Mouse (Mus musculus): ENCODE data around the gene Vmn1r6.

Gene Vmn1r6

GRCm38 (mm10) chr6:56996943-56997342 is at the start of gene Vmn1r6:
TSS of gene Vmn1r6 (plus strand) at chr6:56997243.
- in situ Hi-C loops (cut with MseI, MboI) = no loop called here

- in situ Hi-C loops (cut with MseI, MboI) = no loop called here
These were observed 40.6 kb upstream of the Vmn1r6 start for GRCm38 (mm10) chr6:56956436-56956835.

- in situ Hi-C loops (cut with MseI, MboI) = no loop called here
These were observed 27.1 kb upstream of the Vmn1r6 start, which contains the start of gene Vmn1r5 for GRCm38 (mm10) chr6:56969973-56970372. TSS of gene Vmn1r5 (plus strand) at chr6:56970273.

- in situ Hi-C loops (cut with MseI, MboI) = loop anchor here in 1 of 2 experiments (25.0 kb wide), 1 partner anchor 213 kb away; no protein-coding TSS in a partner anchor
These were observed 28.2 kb downstream of the Vmn1r6 start, which contains the start of gene Vmn1r7 for GRCm38 (mm10) chr6:57025224-57025623. TSS of gene Vmn1r7 (minus strand) at chr6:57025324.

GRCm38 (mm10) chr6:57031984-57032383 is 34.9 kb downstream of the Vmn1r6 start, which contains the start of gene Vmn1r8:
TSS of gene Vmn1r8 (plus strand) at chr6:57032284.
- in situ Hi-C loops (cut with MseI, MboI) = loop anchor here in 1 of 2 experiments (25.0 kb wide), 1 partner anchor 220 kb away; no protein-coding TSS in a partner anchor

GRCm38 (mm10) chr6:57034674-57035073 is 37.6 kb downstream of the Vmn1r6 start:
- in situ Hi-C loops (cut with MseI, MboI) = loop anchor here in 1 of 2 experiments (25.0 kb wide), 1 partner anchor 222 kb away; no protein-coding TSS in a partner anchor

Measured in mouse trophoblast stem cell (cell line).